Mouse (Mus musculus): ENCODE measurements around the gene Snai3. TPM values are rescaled to one million over a fixed set of nuclear protein-coding genes. Genes with fewer than 3 reads are reported as not detected.

The Snai3 gene
- 4.1 TPM for polyA plus RNA-seq (2017; shearing (Covaris generic))

GRCm38 (mm10) chr8:122460524-122461472 lies at the start of gene Snai3:
TSS of gene Snai3 (minus strand) at chr8:122460733.

GRCm38 (mm10) chr8:122475580-122476320 lies 15.2 kb upstream of the Snai3 start, which contains the start of the genes Rnf166 and Ctu2:
TSS of gene Rnf166 (minus strand) at chr8:122476064.
TSS of gene Ctu2 (plus strand) at chr8:122476143.

GRCm38 (mm10) chr8:122443262-122444006 lies 17.1 kb downstream of the Snai3 start, which contains the start of gene Mvd:
TSS of gene Mvd (minus strand) at chr8:122443422.

GRCm38 (mm10) chr8:122432443-122433268 lies 27.9 kb downstream of the Snai3 start, which contains the start of gene Cyba:
TSS of gene Cyba (minus strand) at chr8:122432930.

GRCm38 (mm10) chr8:122421376-122422070 lies 39.0 kb downstream of the Snai3 start, which contains the start of gene Il17c:
TSS of gene Il17c (plus strand) at chr8:122422020.

Other genes with a start within 250 kb of the Snai3 start
- gene Zfpm1, start 178.6 kb downstream of the Snai3 start, polyA plus RNA-seq (2017; shearing (Covaris generic)) = 0.89 TPM
- not detected for gene Trhr2, start 100.0 kb downstream of the Snai3 start, polyA plus RNA-seq (2017; shearing (Covaris generic))
- 57.6 TPM for gene Zc3h18, start 84.1 kb downstream of the Snai3 start, polyA plus RNA-seq (2017; shearing (Covaris generic))
- 0.66 TPM for gene Il17c, start 38.7 kb downstream of the Snai3 start, polyA plus RNA-seq (2017; shearing (Covaris generic))
- gene Cyba, start 27.8 kb downstream of the Snai3 start, polyA plus RNA-seq (2017; shearing (Covaris generic)) = 1,075 TPM
- 33.1 TPM for gene Mvd, start 17.3 kb downstream of the Snai3 start, polyA plus RNA-seq (2017; shearing (Covaris generic))
- 32.2 TPM for gene Rnf166, start 15.3 kb upstream of the Snai3 start, polyA plus RNA-seq (2017; shearing (Covaris generic))
- 80.9 TPM for gene Ctu2, start 15.4 kb upstream of the Snai3 start, polyA plus RNA-seq (2017; shearing (Covaris generic))
- 5.9 TPM for gene Piezo1, start 90.6 kb upstream of the Snai3 start, polyA plus RNA-seq (2017; shearing (Covaris generic))
- 13.3 TPM for gene Cdt1, start 107.3 kb upstream of the Snai3 start, polyA plus RNA-seq (2017; shearing (Covaris generic))
- gene Aprt, start 116.2 kb upstream of the Snai3 start, polyA plus RNA-seq (2017; shearing (Covaris generic)) = 226 TPM
- gene Galns, start 150.7 kb upstream of the Snai3 start, polyA plus RNA-seq (2017; shearing (Covaris generic)) = 15.2 TPM
- 51.4 TPM for gene Trappc2l, start 150.9 kb upstream of the Snai3 start, polyA plus RNA-seq (2017; shearing (Covaris generic))
- gene Pabpn1l, start 162.0 kb upstream of the Snai3 start, polyA plus RNA-seq (2017; shearing (Covaris generic)) = not detected
- 0.57 TPM for gene Cbfa2t3, start 238.4 kb upstream of the Snai3 start, polyA plus RNA-seq (2017; shearing (Covaris generic))